Comparison of ENCODE assay signal across 1 mouse cellular context in the genomic region with DNA sequence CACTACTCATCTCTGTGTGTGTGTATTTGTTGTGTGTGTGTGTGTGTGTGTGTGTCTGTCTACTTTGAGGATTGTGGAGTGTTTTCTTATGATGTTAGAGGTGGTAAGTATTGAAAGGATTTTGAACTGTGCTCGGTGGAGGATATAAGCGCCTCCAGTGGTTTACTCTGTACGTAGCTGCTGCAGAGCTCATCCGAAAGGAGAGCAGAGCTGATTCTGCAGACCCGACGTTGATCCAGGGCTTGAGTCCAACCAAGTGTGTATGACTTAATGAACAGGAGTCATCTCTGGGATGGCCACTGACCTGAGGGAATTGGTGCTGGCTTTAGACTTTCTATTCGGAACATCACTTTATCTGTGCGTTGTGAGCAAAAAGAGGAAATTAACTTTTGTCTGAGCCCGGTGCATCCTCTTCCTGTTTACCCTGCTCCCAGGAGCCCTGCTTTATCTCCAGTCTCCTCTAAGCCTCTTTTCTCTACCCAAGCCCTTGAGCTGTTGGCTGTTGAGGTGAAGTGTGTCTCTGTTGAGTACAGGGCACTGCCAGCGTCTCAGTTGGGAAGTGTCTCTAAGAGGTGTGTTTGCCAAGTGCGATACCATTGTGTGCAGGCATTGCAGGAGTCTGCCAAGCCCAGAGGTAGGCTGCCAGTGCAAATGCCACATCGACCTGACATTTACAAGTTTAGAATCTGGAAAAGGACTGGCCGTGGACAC.
A peak's percentile ranks its signal among the peaks of the same experiment; 100 is the strongest.
TF ChIP-seq lines count a peak whose summit lies in the region.

No protein-coding gene starts in this region.

TF ChIP-seq in MEL, 35 proteins besides CTCF, POLR2A, EP300 and RAD21 (continued from another document):
- no peak for TF ChIP-seq MAFK (IDR thresholded peaks at IDR 0.05; ENCODE audit: borderline replicate concordance, low read depth, low read length)
- TF ChIP-seq GATA1 (IDR thresholded peaks at IDR 0.05; ENCODE audit: low read depth, low read length), result peak; percentile 62; the same call in 1 of the 2 replicates
- no peak; the same call in 1 of the 2 replicates for TF ChIP-seq RCOR1 (IDR thresholded peaks at IDR 0.05; ENCODE audit: low read depth, low read length)
- TF ChIP-seq GABPA (IDR thresholded peaks at IDR 0.05; ENCODE audit: low read depth, low read length), result no peak
- TF ChIP-seq SMC3 (IDR thresholded peaks at IDR 0.05; ENCODE audit: low read depth, low read length), result 0 out of 2 replicates have a peak, but pooled peaks have one; percentile 15
- TF ChIP-seq ZKSCAN1 (IDR thresholded peaks at IDR 0.05; ENCODE audit: low read depth, low read length), result no peak
- TF ChIP-seq UBTF (IDR thresholded peaks at IDR 0.05; ENCODE audit: borderline replicate concordance, insufficient read depth, low read depth, low read length), result no peak
- TF ChIP-seq MEF2A (IDR thresholded peaks at IDR 0.05; ENCODE audit: extremely low read depth, insufficient replicate concordance, low read depth, low read length, poor library complexity, severe bottlenecking), result no peak
